Mouse (Mus musculus) neural tube, embryonic 14.5 days (tissue): Measurements from ENCODE around the gene Fat1. TPM values are rescaled to one million over a fixed set of nuclear protein-coding genes. Genes with fewer than 3 reads are reported as not detected.
A peak's percentile ranks its signal among the peaks of the same experiment; 100 is the strongest.

ENCODE experiments used
- ATAC-seq: fragments of 200-750 bp; cut with Nextera tagmentation; 2 replicates; pipeline ENCODE4 v1.8.0; 2017; ENCODE audit warnings: low read depth, mild to moderate bottlenecking, moderate TSS enrichment, moderate library complexity
- H3K27ac ChIP-seq: fragments of 300-500 bp; sonication (generic); 2 replicates; pipeline ENCODE4 v1.5.1; 2014; ENCODE audit warnings: low read depth, mild to moderate bottlenecking, control low read depth, low read length, moderate library complexity, mixed read lengths
- H3K27me3 ChIP-seq: fragments of 300-500 bp; sonication (generic); 2 replicates; pipeline ENCODE4 v1.6.1; 2014; ENCODE audit warnings: low read length; ENCODE audit not compliant: control insufficient read depth, insufficient read depth
- H3K36me3 ChIP-seq: fragments of 300-500 bp; sonication (generic); 2 replicates; pipeline ENCODE4 v1.6.1; 2014; ENCODE audit warnings: low read length, mixed read lengths; ENCODE audit not compliant: control insufficient read depth, insufficient read depth
- H3K4me1 ChIP-seq: fragments of 300-500 bp; sonication (generic); 2 replicates; pipeline ENCODE4 v1.6.1; 2014; ENCODE audit warnings: low read length; ENCODE audit not compliant: control insufficient read depth, insufficient read depth
- H3K4me2 ChIP-seq: fragments of 300-500 bp; sonication (generic); 2 replicates; pipeline ENCODE4 v1.6.1; 2014; ENCODE audit warnings: mild to moderate bottlenecking, low read depth, low read length, control low read depth
- H3K4me3 ChIP-seq: fragments of 300-500 bp; sonication (generic); 2 replicates; pipeline ENCODE4 v1.5.1; 2014; ENCODE audit warnings: low read depth, low read length, control low read depth, mixed read lengths
- H3K9ac ChIP-seq: fragments of 300-500 bp; sonication (generic); replicated peaks from 2 replicates; pipeline ENCODE4 v1.6.1; 2014; ENCODE audit warnings: low read depth, mild to moderate bottlenecking, control low read depth, low read length, mixed read lengths
- H3K9me3 ChIP-seq: fragments of 300-500 bp; sonication (generic); 2 replicates; pipeline ENCODE4 v1.6.1; 2016; ENCODE audit warnings: low read length; ENCODE audit not compliant: control insufficient read depth
- WGBS: fragments of 180-500 bp; shearing (Covaris S2); extraction: QIAGEN DNeasy Blood & Tissue Kit; methylation state at CpG from one replicate; pipeline ENCODE4 v1.1.7; 2014; 5-methylcytosine and 5-hydroxymethylcytosine counted together
- polyA plus RNA-seq: library from polyadenylated mRNA; unstranded; fragments of >200 nt; fragmentation: Nextera tagmentation; extraction: Ambion mirVana; gene quantifications from 2 replicates; pipeline ENCODE4 v1.2.1, GENCODE M21; 2014

Fat1 gene
- polyA plus RNA-seq, 1 experiment from 2014 or later: 25.8 TPM

- Histone ChIP-seq H3K9me3 (no peaks in the 10 kb centered on the region), H3K4me2 (no peak overlapping the region), H3K27ac (no peak overlapping the region), H3K36me3 (no peaks in the 10 kb centered on the region; the same call in 1 of the 2 replicates), H3K9ac (no peak overlapping the region), H3K4me1 (0 out of 2 replicates have a peak, but pooled peaks cover 5% of the 10 kb centered on the region), H3K27me3 (no peaks in the 10 kb centered on the region), H3K4me3 (no peak overlapping the region)
- ATAC-seq: no peak
- 100% methylated on average over 4 of the region's 4 CpGs for WGBS
Measured at GRCm38 (mm10) chr8:44945577-44945976, 10.3 kb downstream of the Fat1 start.

- H3K27me3 ChIP-seq: no peaks in the 10 kb centered on the region
- WGBS: 50% methylated on average over 9 of the region's 9 CpGs
- H3K4me3 ChIP-seq: no peak overlapping the region
- no peak overlapping the region for H3K27ac ChIP-seq
- peak overlapping the region; percentile 6; the same call in 1 of the 2 replicates for H3K4me2 ChIP-seq
- ATAC-seq: no peak
- H3K4me1 ChIP-seq: 0 out of 2 replicates have a peak, but pooled peaks cover 5% of the 10 kb centered on the region
- H3K36me3 ChIP-seq: peaks cover 28% of the 10 kb centered on the region
- H3K9me3 ChIP-seq: no peaks in the 10 kb centered on the region
- H3K9ac ChIP-seq: no peak overlapping the region; the same call in 1 of the 2 replicates
Measured at GRCm38 (mm10) chr8:44948597-44948996, 13.3 kb downstream of the Fat1 start.

- WGBS: 42% methylated on average over 10 of the region's 10 CpGs
- no peaks in the 10 kb centered on the region for H3K36me3 ChIP-seq
- H3K27me3 ChIP-seq: no peaks in the 10 kb centered on the region
- H3K4me2 ChIP-seq: no peak overlapping the region
- H3K4me1 ChIP-seq: no peaks in the 10 kb centered on the region
- H3K27ac ChIP-seq: no peak overlapping the region
- peak; percentile 50; the same call in 1 of the 2 replicates for ATAC-seq
- H3K4me3 ChIP-seq: no peak overlapping the region
- H3K9ac ChIP-seq: no peak overlapping the region
- H3K9me3 ChIP-seq: no peaks in the 10 kb centered on the region
Measured at GRCm38 (mm10) chr8:44960455-44960854, 25.2 kb downstream of the Fat1 start.

DNA sequence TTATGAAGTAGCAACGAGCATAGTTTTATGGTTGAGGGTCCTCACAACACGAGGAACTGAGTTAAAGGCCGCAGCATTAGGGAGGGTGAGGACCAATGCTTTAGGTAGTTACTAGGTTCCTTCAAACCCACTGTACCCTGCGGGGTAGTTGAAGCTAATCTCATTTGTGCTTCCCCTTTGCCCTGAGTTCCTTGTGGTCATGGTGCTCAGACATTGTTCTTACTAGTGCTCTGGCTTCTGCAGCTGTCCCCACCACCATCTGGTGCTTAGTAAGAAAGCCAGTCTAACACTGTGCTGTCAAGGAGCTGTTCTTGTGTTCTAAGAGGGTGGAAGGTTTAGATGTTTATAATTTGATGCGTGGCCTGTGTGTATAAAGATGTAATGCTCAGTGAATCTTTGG, 25.7 kb downstream of the Fat1 start:
- no peak overlapping the region for H3K4me3 ChIP-seq
- H3K27ac ChIP-seq: no peak overlapping the region
- H3K36me3 ChIP-seq: no peaks in the 10 kb centered on the region
- no peaks in the 10 kb centered on the region for H3K4me1 ChIP-seq
- no peaks in the 10 kb centered on the region for H3K9me3 ChIP-seq
- 55% methylated on average over 5 of the region's 5 CpGs for WGBS
- no peak overlapping the region for H3K9ac ChIP-seq
- H3K27me3 ChIP-seq: no peaks in the 10 kb centered on the region
- no peak for ATAC-seq
- no peak overlapping the region for H3K4me2 ChIP-seq

- no peak overlapping the region for H3K4me2 ChIP-seq
- H3K36me3 ChIP-seq: no peaks in the 10 kb centered on the region
- WGBS: 68% methylated on average over 6 of the region's 6 CpGs
- ATAC-seq: no peak
- H3K4me3 ChIP-seq: no peak overlapping the region
- no peaks in the 10 kb centered on the region for H3K9me3 ChIP-seq
- no peak overlapping the region for H3K9ac ChIP-seq
- no peaks in the 10 kb centered on the region for H3K27me3 ChIP-seq
- H3K27ac ChIP-seq: no peak overlapping the region
- H3K4me1 ChIP-seq: no peaks in the 10 kb centered on the region
Measured at GRCm38 (mm10) chr8:44961492-44961891, 26.2 kb downstream of the Fat1 start.

DNA sequence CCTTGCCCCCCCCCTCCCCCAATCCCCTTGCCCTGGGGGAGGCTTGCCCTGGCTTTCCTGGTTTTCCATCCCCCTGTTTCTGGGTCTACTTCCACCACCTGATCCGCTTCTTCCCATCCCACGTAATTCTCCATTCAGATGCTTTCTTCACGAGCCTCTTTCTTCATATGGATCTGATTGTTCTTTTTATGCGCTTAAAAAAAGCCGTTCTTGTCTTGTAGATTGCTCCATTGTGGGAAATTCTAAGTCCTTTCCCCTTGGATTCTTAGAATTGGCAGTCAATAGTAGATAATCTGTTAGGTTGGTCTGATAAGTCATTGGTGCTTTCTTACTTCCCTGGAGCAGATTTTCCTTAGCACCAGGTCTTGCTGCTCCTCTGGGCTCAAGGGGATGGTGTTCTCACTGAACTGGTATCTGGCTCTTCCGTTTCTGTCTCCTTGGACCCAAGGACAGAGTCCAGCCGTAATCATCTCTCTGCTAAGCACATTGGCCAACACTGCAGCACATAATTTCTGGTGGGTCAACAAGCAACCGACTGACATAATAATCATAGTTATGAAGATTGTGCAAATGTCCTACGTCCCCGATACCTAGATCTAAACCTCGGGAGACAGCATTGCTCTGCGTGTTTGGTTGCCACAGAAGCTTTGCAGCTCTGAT, 27.5 kb downstream of the Fat1 start:
- Histone ChIP-seq H3K4me1 (no peaks in the 10 kb centered on the region), H3K4me3 (no peak overlapping the region), H3K9me3 (no peaks in the 10 kb centered on the region), H3K27ac (no peak overlapping the region), H3K9ac (no peak overlapping the region), H3K27me3 (no peaks in the 10 kb centered on the region), H3K36me3 (no peaks in the 10 kb centered on the region), H3K4me2 (no peak overlapping the region)
- 81% methylated on average over 12 of the region's 12 CpGs for WGBS
- ATAC-seq: no peak

DNA sequence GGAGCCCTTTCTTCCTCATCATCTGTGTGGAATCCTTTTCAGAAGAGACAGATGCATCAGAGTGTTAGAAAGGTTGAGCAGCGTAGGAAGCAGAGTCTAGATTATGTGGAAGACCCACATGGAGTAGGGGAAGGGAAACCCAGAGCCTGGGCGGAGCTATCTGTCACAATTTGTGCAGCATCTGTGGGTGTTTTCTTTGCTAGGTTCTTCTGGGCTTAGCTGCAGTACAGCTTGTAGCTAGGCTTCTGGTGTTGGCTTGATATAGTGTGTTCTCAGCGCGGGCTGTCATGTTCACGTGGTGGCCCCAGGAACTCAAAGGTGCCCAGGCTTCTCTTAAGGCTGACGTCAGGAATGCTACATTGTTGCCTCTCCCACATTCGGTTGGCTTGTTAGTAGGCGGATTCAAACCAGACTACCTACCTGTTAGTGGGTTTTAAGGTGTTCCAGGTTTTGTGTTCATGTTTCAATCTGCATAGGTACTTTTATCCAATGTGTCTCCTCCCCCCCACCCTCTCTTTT, 32.3 kb downstream of the Fat1 start:
- no peak overlapping the region for H3K27ac ChIP-seq
- no peak overlapping the region for H3K9ac ChIP-seq
- H3K4me2 ChIP-seq: no peak overlapping the region
- H3K36me3 ChIP-seq: no peaks in the 10 kb centered on the region
- H3K9me3 ChIP-seq: no peaks in the 10 kb centered on the region
- peaks cover 9% of the 10 kb centered on the region; the same call in 1 of the 2 replicates for H3K4me1 ChIP-seq
- 94% methylated on average over 8 of the region's 8 CpGs for WGBS
- no peaks in the 10 kb centered on the region for H3K27me3 ChIP-seq
- ATAC-seq: no peak
- H3K4me3 ChIP-seq: no peak overlapping the region

DNA sequence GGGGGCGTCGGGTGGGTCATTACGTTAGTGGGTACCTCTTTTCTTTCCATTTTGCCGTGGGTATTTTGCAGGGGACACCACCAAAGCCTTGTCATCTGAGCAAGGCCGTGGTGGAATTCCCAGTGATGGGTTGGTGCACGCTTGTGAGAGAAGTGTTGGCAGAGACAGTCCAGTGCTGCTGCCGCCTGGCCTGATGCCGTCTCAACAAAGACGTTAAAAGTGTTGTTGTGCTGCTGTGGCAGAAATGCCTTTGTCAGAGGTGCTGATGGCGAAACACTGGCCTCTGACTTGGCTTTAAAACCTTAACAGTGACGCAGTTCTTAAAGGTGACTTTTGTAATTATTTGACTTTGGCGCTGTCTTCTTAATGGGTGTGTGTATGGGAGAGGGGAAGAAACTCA, 34.8 kb downstream of the Fat1 start:
- H3K4me1 ChIP-seq: peaks cover 9% of the 10 kb centered on the region; the same call in 1 of the 2 replicates

GRCm38 (mm10) chr8:44971346-44971745, 36.1 kb downstream of the Fat1 start:
- no peak overlapping the region for H3K4me2 ChIP-seq
- H3K27ac ChIP-seq: no peak overlapping the region
- no peak for ATAC-seq
- 6% methylated on average over 6 of the region's 6 CpGs for WGBS
- H3K9ac ChIP-seq: no peak overlapping the region
- H3K4me3 ChIP-seq: no peak overlapping the region
- H3K27me3 ChIP-seq: no peaks in the 10 kb centered on the region
- H3K9me3 ChIP-seq: no peaks in the 10 kb centered on the region
- no peaks in the 10 kb centered on the region for H3K36me3 ChIP-seq
- H3K4me1 ChIP-seq: peaks cover 9% of the 10 kb centered on the region; the same call in 1 of the 2 replicates

More for the DNA sequence above, 34.8 kb downstream of the Fat1 start:
- ATAC-seq: no peak
- no peaks in the 10 kb centered on the region for H3K36me3 ChIP-seq
- H3K27me3 ChIP-seq: no peaks in the 10 kb centered on the region
- 28% methylated on average over 12 of the region's 12 CpGs for WGBS
- no peak overlapping the region for H3K9ac ChIP-seq
- no peak overlapping the region for H3K4me3 ChIP-seq
- no peak overlapping the region for H3K4me2 ChIP-seq
- H3K27ac ChIP-seq: no peak overlapping the region
- no peaks in the 10 kb centered on the region for H3K9me3 ChIP-seq
